Mouse (Mus musculus) c-Kit-positive CD71-positive TER-119-positive erythroid progenitor cells, embryonic 14.5 days (primary cell): ENCODE results near the gene Irx2.

Experiments
- DNase-seq: peaks from one replicate; pipeline ENCODE4 v3.0.0-alpha.2; 2013; ENCODE audit warnings: low spot score

Gene Irx2

GRCm38 (mm10) chr13:72628462-72628916 lies at the start of gene Irx2:
Irx2 (plus strand) TSS chr13:72628820.
- DNase-seq: no peak

GRCm38 (mm10) chr13:72581276-72581675 lies 47.3 kb upstream of the Irx2 start:
- DNase-seq: no peak

- DNase-seq: no peak
Measured at GRCm38 (mm10) chr13:72592526-72592925, 36.1 kb upstream of the Irx2 start.

GRCm38 (mm10) chr13:72593310-72593709 lies 35.3 kb upstream of the Irx2 start:
- no peak for DNase-seq

- DNase-seq: no peak
Measured at GRCm38 (mm10) chr13:72593710-72594111, 34.9 kb upstream of the Irx2 start.

GRCm38 (mm10) chr13:72599254-72599653 lies 29.4 kb upstream of the Irx2 start:
- DNase-seq: no peak

GRCm38 (mm10) chr13:72608706-72609105 lies 19.9 kb upstream of the Irx2 start:
- no peak for DNase-seq

GRCm38 (mm10) chr13:72610277-72610676 lies 18.3 kb upstream of the Irx2 start:
- DNase-seq: no peak

GRCm38 (mm10) chr13:72623926-72624846 lies 4.4 kb upstream of the Irx2 start:
- DNase-seq: no peak

- no peak for DNase-seq
Measured at GRCm38 (mm10) chr13:72624847-72625170, 3.8 kb upstream of the Irx2 start.

- DNase-seq: no peak
Measured at GRCm38 (mm10) chr13:72625236-72625950, 3.2 kb upstream of the Irx2 start.

- no peak for DNase-seq
Measured at GRCm38 (mm10) chr13:72627391-72628321, 964 bp upstream of the Irx2 start.

- no peak for DNase-seq
Measured at GRCm38 (mm10) chr13:72628935-72629631, 463 bp downstream of the Irx2 start.

GRCm38 (mm10) chr13:72629806-72630205 lies 1.2 kb downstream of the Irx2 start:
- no peak for DNase-seq

- DNase-seq: no peak
Measured at GRCm38 (mm10) chr13:72630501-72631372, 2.1 kb downstream of the Irx2 start.

- DNase-seq: no peak
Measured at GRCm38 (mm10) chr13:72631373-72632021, 2.9 kb downstream of the Irx2 start.

GRCm38 (mm10) chr13:72632361-72632760 lies 3.7 kb downstream of the Irx2 start:
- no peak for DNase-seq

GRCm38 (mm10) chr13:72633097-72633496 lies 4.5 kb downstream of the Irx2 start:
- DNase-seq: no peak

GRCm38 (mm10) chr13:72634752-72635315 lies 6.2 kb downstream of the Irx2 start:
- no peak for DNase-seq
